Mouse (Mus musculus): ENCODE data around the gene Spen.

Gene Spen

GRCm38 (mm10) chr4:141472641-141473321, 65.6 kb downstream of the Spen start:
- no peak for DNase-seq (ENCODE audit: low spot score)

- DNase-seq (ENCODE audit: low spot score), result no peak
Measured at GRCm38 (mm10) chr4:141471491-141471890, 66.9 kb downstream of the Spen start.

GRCm38 (mm10) chr4:141469343-141469742, 69.1 kb downstream of the Spen start:
- DNase-seq (ENCODE audit: low spot score), result no peak

- no peak for DNase-seq (ENCODE audit: low spot score)
Measured at GRCm38 (mm10) chr4:141468576-141468975, 69.8 kb downstream of the Spen start.

GRCm38 (mm10) chr4:141467581-141467927, 70.8 kb downstream of the Spen start:
- no peak for DNase-seq (ENCODE audit: low spot score)

- DNase-seq (ENCODE audit: low spot score), result no peak
Measured at GRCm38 (mm10) chr4:141466844-141467580, 71.4 kb downstream of the Spen start.

- no peak for DNase-seq (ENCODE audit: low spot score)
Measured at GRCm38 (mm10) chr4:141466289-141466795, 72.1 kb downstream of the Spen start.

GRCm38 (mm10) chr4:141465512-141466288, 72.7 kb downstream of the Spen start:
- DNase-seq (ENCODE audit: low spot score), result no peak

- DNase-seq (ENCODE audit: low spot score), result no peak
Measured at GRCm38 (mm10) chr4:141464722-141465121, 73.7 kb downstream of the Spen start.

GRCm38 (mm10) chr4:141463472-141463871, 74.9 kb downstream of the Spen start:
- DNase-seq (ENCODE audit: low spot score), result no peak

- no peak for DNase-seq (ENCODE audit: low spot score)
Measured at GRCm38 (mm10) chr4:141461576-141461975, 76.8 kb downstream of the Spen start.

GRCm38 (mm10) chr4:141461088-141461487, 77.3 kb downstream of the Spen start:
- DNase-seq (ENCODE audit: low spot score), result no peak

- DNase-seq (ENCODE audit: low spot score), result no peak
Measured at GRCm38 (mm10) chr4:141460481-141460880, 77.9 kb downstream of the Spen start.

GRCm38 (mm10) chr4:141459766-141460165, 78.6 kb downstream of the Spen start:
- no peak for DNase-seq (ENCODE audit: low spot score)

GRCm38 (mm10) chr4:141458888-141459287, 79.5 kb downstream of the Spen start:
- DNase-seq (ENCODE audit: low spot score), result no peak

- peak; percentile 76 for DNase-seq (ENCODE audit: low spot score)
Measured at GRCm38 (mm10) chr4:141458236-141458635, 80.2 kb downstream of the Spen start.

GRCm38 (mm10) chr4:141456193-141456938, 82.0 kb downstream of the Spen start:
- DNase-seq (ENCODE audit: low spot score), result no peak

GRCm38 (mm10) chr4:141455526-141455925, 82.9 kb downstream of the Spen start:
- no peak for DNase-seq (ENCODE audit: low spot score)

GRCm38 (mm10) chr4:141454581-141455350, 83.6 kb downstream of the Spen start:
- no peak for DNase-seq (ENCODE audit: low spot score)

GRCm38 (mm10) chr4:141451916-141452450, 86.4 kb downstream of the Spen start:
- no peak for DNase-seq (ENCODE audit: low spot score)

- no peak for DNase-seq (ENCODE audit: low spot score)
Measured at GRCm38 (mm10) chr4:141451251-141451650, 87.1 kb downstream of the Spen start.
